18 mouse cellular contexts compared by ENCODE assay signal in the genomic region with DNA sequence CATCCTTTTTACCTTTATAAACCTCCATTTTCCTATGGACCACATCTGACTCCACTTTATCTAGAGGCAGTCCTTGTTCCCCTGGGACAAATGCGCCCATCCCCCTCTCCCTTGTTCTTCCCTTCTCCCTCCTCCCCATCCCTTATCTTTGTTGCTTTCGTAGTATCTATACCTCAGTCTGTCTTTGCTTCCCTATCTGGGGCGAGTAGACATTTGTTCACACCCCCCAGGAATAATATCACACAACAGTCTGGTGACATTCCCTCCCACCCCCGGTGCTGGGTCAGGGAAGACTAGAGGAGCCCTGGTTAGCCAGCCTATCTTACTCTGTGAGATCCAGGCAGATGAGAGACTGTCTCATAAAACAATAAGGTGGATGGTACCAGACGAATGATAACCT. TPM values are rescaled to one million over a fixed set of nuclear protein-coding genes. Genes with fewer than 3 reads are reported as not detected.
"Had no signal": no experiment of that assay in that cellular context is flagged by ENCODE, and none has a peak within 500 bp of the region (broad histone marks: within the 10 kb centered on the region; RNA-seq: fewer than 3 reads in every experiment).

No protein-coding gene starts in this region.

- H3K9me3 ChIP-seq: limb, embryonic 10.5 days; limb, embryonic 13.5 days; lung, embryonic 15.5 days; midbrain, embryonic 13.5 days had no signal

- DNase-seq: kidney, adult 18-20 months; kidney, adult 9 months; kidney, postnatal 14 days; kidney, postnatal 4 days; lung, postnatal 10 days; lung, postnatal 36 days; thymus, adult 2 months; thymus, postnatal 25 days had no signal

- H3K4me3 ChIP-seq: limb, embryonic 10.5 days; limb, embryonic 13.5 days; lung, embryonic 15.5 days; midbrain, embryonic 13.5 days had no signal

- ATAC-seq: inflammation-experienced regulatory T-cells, adult 6 months; intestine, embryonic 16.5 days; midbrain, embryonic 13.5 days had no signal

- H3K4me2 ChIP-seq: limb, embryonic 13.5 days; lung, embryonic 15.5 days; midbrain, embryonic 13.5 days had no signal

- H3K27me3 ChIP-seq: limb, embryonic 13.5 days; lung, embryonic 15.5 days; midbrain, embryonic 13.5 days had no signal

- H3K9ac ChIP-seq: limb, embryonic 13.5 days; lung, embryonic 15.5 days; midbrain, embryonic 13.5 days had no signal

- H3K4me1 ChIP-seq: limb, embryonic 10.5 days; limb, embryonic 13.5 days; lung, embryonic 15.5 days; midbrain, embryonic 13.5 days had no signal

- H3K36me3 ChIP-seq: limb, embryonic 10.5 days; limb, embryonic 13.5 days; lung, embryonic 15.5 days; midbrain, embryonic 13.5 days had no signal

- H3K27ac ChIP-seq: limb, embryonic 10.5 days; limb, embryonic 13.5 days; lung, embryonic 15.5 days; midbrain, embryonic 13.5 days had no signal

RNA-seq across cellular contexts. Expression of a gene that starts 9.4 kb away (rescaled TPM):
- total RNA-seq: liver, adult 2 months had no signal
- polyA plus RNA-seq: intestine, embryonic 16.5 days; limb, embryonic 10.5 days; limb, embryonic 13.5 days; neural tube, embryonic 11.5 days; small intestine, adult 2 months; stomach, embryonic 16.5 days had no signal
